12 mouse cellular contexts compared by ENCODE assay signal in the genomic region with DNA sequence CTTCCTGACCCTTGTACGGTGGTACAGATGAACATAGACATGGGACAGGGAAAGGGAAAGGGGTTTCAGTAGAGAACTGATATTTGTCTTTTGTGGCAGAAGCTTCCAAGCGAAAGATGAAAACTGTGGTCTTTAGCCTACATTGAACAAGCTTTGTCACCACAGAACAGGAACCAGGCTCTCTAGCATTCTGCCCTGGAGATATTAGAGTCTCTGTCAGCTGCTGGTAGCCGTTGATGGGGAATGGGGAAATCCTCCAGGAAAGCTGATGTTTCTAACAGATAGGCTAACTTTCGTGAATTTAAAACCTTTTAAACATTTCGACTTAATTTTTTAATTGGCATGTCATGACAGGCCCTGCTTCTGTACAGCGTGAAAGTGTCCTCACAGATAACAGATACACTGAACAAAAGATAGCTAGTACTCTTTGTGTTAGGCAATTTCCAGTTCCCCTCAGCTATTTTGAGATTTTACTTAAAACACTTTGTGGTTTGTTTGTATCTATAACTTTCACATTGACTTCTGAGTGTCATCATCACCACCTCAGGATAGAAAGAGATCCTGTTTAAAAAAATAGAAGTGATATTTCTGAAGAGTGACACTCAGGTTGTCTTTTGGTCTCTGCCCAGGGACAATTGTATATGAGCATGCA. TPM values are rescaled to one million over a fixed set of nuclear protein-coding genes. Genes with fewer than 3 reads are reported as not detected.
DNase-seq lines count a peak whose midpoint lies in the region; ATAC-seq and TF ChIP-seq lines count a peak whose summit lies in the region.
"Had no signal": no experiment of that assay in that cellular context is flagged by ENCODE, and none has a peak within 500 bp of the region (broad histone marks: within the 10 kb centered on the region; RNA-seq: fewer than 3 reads in every experiment).

No protein-coding gene starts in this region.

- H3K36me3 ChIP-seq in forebrain, embryonic 14.5 days (ENCODE audit: control insufficient read depth, insufficient read depth, low read length) = no peaks in the 10 kb centered on the region
- H3K36me3 ChIP-seq in forebrain, embryonic 11.5 days (ENCODE audit: control insufficient read depth, insufficient read depth, low read length) = no peaks in the 10 kb centered on the region
- H3K36me3 ChIP-seq in midbrain, embryonic 13.5 days = no peaks in the 10 kb centered on the region
- H3K36me3 ChIP-seq in midbrain, postnatal 0 days (ENCODE audit: insufficient read depth, low read length) = no peaks in the 10 kb centered on the region
- H3K36me3 ChIP-seq in liver, postnatal 0 days (replicated peaks; ENCODE audit: insufficient read depth, low read length) = no peaks in the 10 kb centered on the region
- H3K36me3 ChIP-seq in stomach, embryonic 16.5 days (ENCODE audit: control insufficient read depth, insufficient read depth, low read length) = no peaks in the 10 kb centered on the region
- H3K36me3 ChIP-seq: heart, embryonic 10.5 days; lung, embryonic 15.5 days had no signal

- peaks cover 19% of the 10 kb centered on the region for H3K27me3 ChIP-seq in forebrain, embryonic 14.5 days (replicated peaks; ENCODE audit: control insufficient read depth, insufficient read depth, low read length)
- H3K27me3 ChIP-seq in forebrain, embryonic 11.5 days (ENCODE audit: control insufficient read depth, insufficient read depth, low read length) = peaks cover 16% of the 10 kb centered on the region
- H3K27me3 ChIP-seq in midbrain, embryonic 13.5 days = peaks cover 43% of the 10 kb centered on the region
- H3K27me3 ChIP-seq in midbrain, postnatal 0 days (ENCODE audit: insufficient read depth, low read length) = 0 out of 2 replicates have a peak, but pooled peaks cover 4% of the 10 kb centered on the region
- H3K27me3 ChIP-seq in liver, postnatal 0 days (ENCODE audit: insufficient read depth, low read length) = peaks cover 12% of the 10 kb centered on the region; the same call in 1 of the 2 replicates
- H3K27me3 ChIP-seq in stomach, embryonic 16.5 days (ENCODE audit: control insufficient read depth, insufficient read depth, low read length) = no peaks in the 10 kb centered on the region

- no peaks in the 10 kb centered on the region for H3K9me3 ChIP-seq in forebrain, embryonic 14.5 days (replicated peaks; ENCODE audit: control insufficient read depth, low read length)
- no peaks in the 10 kb centered on the region for H3K9me3 ChIP-seq in forebrain, embryonic 11.5 days (ENCODE audit: control insufficient read depth, low read length)
- no peaks in the 10 kb centered on the region for H3K9me3 ChIP-seq in midbrain, embryonic 13.5 days
- no peaks in the 10 kb centered on the region for H3K9me3 ChIP-seq in midbrain, postnatal 0 days (ENCODE audit: low read length)
- no peaks in the 10 kb centered on the region for H3K9me3 ChIP-seq in liver, postnatal 0 days (ENCODE audit: low read length)
- H3K9me3 ChIP-seq in stomach, embryonic 16.5 days (replicated peaks; ENCODE audit: control insufficient read depth, low read length) = no peaks in the 10 kb centered on the region
- H3K9me3 ChIP-seq: heart, embryonic 10.5 days; lung, embryonic 15.5 days had no signal

- TF ChIP-seq EP300 in liver, postnatal 0 days (IDR thresholded peaks at IDR 0.05; ENCODE audit: low read depth) = no peak

- intact Hi-C loops in left cerebral cortex, postnatal 14 days (cut with DNase I) = no loop called here

- H3K9ac ChIP-seq in forebrain, embryonic 14.5 days (ENCODE audit: low read length) = 0 out of 2 replicates have a peak overlapping the region, but pooled peaks have one; percentile 13
- no peak overlapping the region for H3K9ac ChIP-seq in forebrain, embryonic 11.5 days (ENCODE audit: low read length)
- no peak overlapping the region for H3K9ac ChIP-seq in midbrain, embryonic 13.5 days (replicated peaks)
- H3K9ac ChIP-seq in midbrain, postnatal 0 days (replicated peaks; ENCODE audit: low read length, poor library complexity, severe bottlenecking) = no peak overlapping the region
- no peak overlapping the region for H3K9ac ChIP-seq in liver, postnatal 0 days (replicated peaks)
- no peak overlapping the region for H3K9ac ChIP-seq in stomach, embryonic 16.5 days (ENCODE audit: low read length)

- DNase-seq in forebrain, embryonic 14.5 days (ENCODE audit: low spot score) = no peak
- DNase-seq in forebrain, embryonic 11.5 days (ENCODE audit: low spot score) = no peak
- no peak for DNase-seq in midbrain, postnatal 0 days (ENCODE audit: low spot score)
- no peak for DNase-seq in liver, postnatal 0 days
- no peak for DNase-seq in left cerebral cortex, postnatal 14 days (ENCODE audit: low spot score in 2 of 2)
- DNase-seq in left cerebral cortex, adult 11 months (ENCODE audit: low spot score) = no peak
- DNase-seq: forebrain, postnatal 0 days; kidney, adult 8-10 months had no signal

- ATAC-seq in forebrain, embryonic 14.5 days = no peak
- no peak for ATAC-seq in forebrain, embryonic 11.5 days (replicated peaks; ENCODE audit: low FRiP score)
- ATAC-seq in midbrain, embryonic 13.5 days = no peak
- ATAC-seq in midbrain, postnatal 0 days (ENCODE audit: low FRiP score) = no peak
- no peak for ATAC-seq in liver, postnatal 0 days
- ATAC-seq in stomach, embryonic 16.5 days (ENCODE audit: insufficient read depth, low FRiP score) = no peak

- H3K4me1 ChIP-seq in forebrain, embryonic 14.5 days (ENCODE audit: control insufficient read depth, insufficient read depth, low read length) = peaks cover 4% of the 10 kb centered on the region; the same call in 1 of the 2 replicates
- peaks cover 5% of the 10 kb centered on the region; the same call in 1 of the 2 replicates for H3K4me1 ChIP-seq in forebrain, embryonic 11.5 days (replicated peaks; ENCODE audit: control insufficient read depth, insufficient read depth, low read length)
- H3K4me1 ChIP-seq in midbrain, embryonic 13.5 days (replicated peaks) = peaks cover 10% of the 10 kb centered on the region; the same call in 1 of the 2 replicates
- peaks cover 6% of the 10 kb centered on the region; the same call in 1 of the 2 replicates for H3K4me1 ChIP-seq in midbrain, postnatal 0 days (ENCODE audit: insufficient read depth, low read length)
- peaks cover 26% of the 10 kb centered on the region for H3K4me1 ChIP-seq in liver, postnatal 0 days (ENCODE audit: insufficient read depth)
- no peaks in the 10 kb centered on the region for H3K4me1 ChIP-seq in stomach, embryonic 16.5 days (ENCODE audit: control insufficient read depth, insufficient read depth, low read length)

- H3K4me2 ChIP-seq in forebrain, embryonic 14.5 days (ENCODE audit: low read length) = no peak overlapping the region
- H3K4me2 ChIP-seq in forebrain, embryonic 11.5 days (ENCODE audit: low read depth, low read length, severe bottlenecking) = no peak overlapping the region
- H3K4me2 ChIP-seq in midbrain, embryonic 13.5 days (replicated peaks) = 0 out of 2 replicates have a peak overlapping the region, but pooled peaks have one; percentile 78
- no peak overlapping the region for H3K4me2 ChIP-seq in midbrain, postnatal 0 days (ENCODE audit: low read depth, low read length, poor library complexity, severe bottlenecking)
- H3K4me2 ChIP-seq in liver, postnatal 0 days (ENCODE audit: low read depth, low read length) = peak overlapping the region; percentile 77
- peak overlapping the region; percentile 81 for H3K4me2 ChIP-seq in stomach, embryonic 16.5 days (ENCODE audit: low read depth, low read length)

- 69% methylated on average over 6 of the region's 6 CpGs for WGBS in forebrain, embryonic 14.5 days
- WGBS in forebrain, embryonic 11.5 days = 68% methylated on average over 6 of the region's 6 CpGs
- WGBS in midbrain, embryonic 13.5 days = 70% methylated on average over 6 of the region's 6 CpGs
- 70% methylated on average over 6 of the region's 6 CpGs for WGBS in midbrain, postnatal 0 days
- WGBS in liver, postnatal 0 days (ENCODE audit: insufficient replicate concordance) = 24% methylated on average over 6 of the region's 6 CpGs
- 65% methylated on average over 6 of the region's 6 CpGs for WGBS in stomach, embryonic 16.5 days

- no peak overlapping the region for H3K27ac ChIP-seq in forebrain, embryonic 14.5 days (ENCODE audit: low read depth, low read length)
- no peak overlapping the region for H3K27ac ChIP-seq in forebrain, embryonic 11.5 days (ENCODE audit: low read depth, low read length)
- H3K27ac ChIP-seq in midbrain, embryonic 13.5 days = no peak overlapping the region
- H3K27ac ChIP-seq in midbrain, postnatal 0 days (ENCODE audit: low read depth, low read length) = no peak overlapping the region
- 0 out of 2 replicates have a peak overlapping the region, but pooled peaks have one; percentile 56 for H3K27ac ChIP-seq in liver, postnatal 0 days (ENCODE audit: low read depth)
- H3K27ac ChIP-seq in stomach, embryonic 16.5 days (ENCODE audit: low read length) = no peak overlapping the region
- H3K27ac ChIP-seq: lung, embryonic 15.5 days had no signal

- no peak overlapping the region for H3K4me3 ChIP-seq in forebrain, embryonic 14.5 days (ENCODE audit: low read depth, low read length)
- H3K4me3 ChIP-seq in forebrain, embryonic 11.5 days (ENCODE audit: low read depth, low read length) = no peak overlapping the region
- H3K4me3 ChIP-seq in midbrain, embryonic 13.5 days (replicated peaks) = no peak overlapping the region
- H3K4me3 ChIP-seq in midbrain, postnatal 0 days (ENCODE audit: low read depth, low read length) = no peak overlapping the region
- H3K4me3 ChIP-seq in liver, postnatal 0 days (ENCODE audit: low read depth, low read length) = peak overlapping the region; percentile 51
- peak overlapping the region; percentile 59; the same call in 1 of the 2 replicates for H3K4me3 ChIP-seq in stomach, embryonic 16.5 days (replicated peaks; ENCODE audit: low read length)

- TF ChIP-seq CTCF in midbrain, postnatal 0 days (IDR thresholded peaks at IDR 0.05) = no peak
- no peak for TF ChIP-seq CTCF in liver, postnatal 0 days (IDR thresholded peaks at IDR 0.05; ENCODE audit: low read depth)

RNA-seq across cellular contexts. Expression of a gene that starts 1.4 kb away (rescaled TPM):
- 0.24 and 0.27 TPM in 2 replicates for polyA plus RNA-seq in forebrain, embryonic 14.5 days (2014; fragmentation: Nextera tagmentation; extraction: Ambion mirVana)
- polyA plus RNA-seq in forebrain, embryonic 11.5 days (2014; fragmentation: Nextera tagmentation; extraction: Ambion mirVana) = 0.98 and 1.1 TPM in 2 replicates
- polyA plus RNA-seq in midbrain, embryonic 13.5 days (2015; fragmentation: Nextera tagmentation; extraction: Ambion mirVana) = 0.62 and 0.98 TPM in 2 replicates
- total RNA-seq in midbrain, postnatal 0 days (2014; rRNA removed) = 1.5 and 1.7 TPM in 2 replicates
- 0.62 and 0.83 TPM in 2 replicates for polyA plus RNA-seq in midbrain, postnatal 0 days (2015; fragmentation: Nextera tagmentation; extraction: Ambion mirVana)
- polyA plus RNA-seq in liver, postnatal 0 days (2015; fragmentation: Nextera tagmentation; extraction: Ambion mirVana) = 13.6 and 16.0 TPM in 2 replicates
- 8.9 and 10.1 TPM in 2 replicates for polyA plus RNA-seq in stomach, embryonic 16.5 days (2015; fragmentation: Nextera tagmentation; extraction: Ambion mirVana)
- total RNA-seq in left cerebral cortex, postnatal 14 days (2021) = 1 to 10 TPM; 4.3 to 4.5 TPM

RNA-seq across cellular contexts. Expression of a gene that starts 58.7 kb away (rescaled TPM):
- polyA plus RNA-seq in forebrain, embryonic 14.5 days (2014; fragmentation: Nextera tagmentation; extraction: Ambion mirVana) = 1.7 and 3.0 TPM in 2 replicates
- 0.44 and 0.84 TPM in 2 replicates for polyA plus RNA-seq in forebrain, embryonic 11.5 days (2014; fragmentation: Nextera tagmentation; extraction: Ambion mirVana)
- polyA plus RNA-seq in midbrain, embryonic 13.5 days (2015; fragmentation: Nextera tagmentation; extraction: Ambion mirVana) = 2.1 and 2.6 TPM in 2 replicates
- 2.5 and 4.0 TPM in 2 replicates for total RNA-seq in midbrain, postnatal 0 days (2014; rRNA removed)
- 4.6 and 5.4 TPM in 2 replicates for polyA plus RNA-seq in midbrain, postnatal 0 days (2015; fragmentation: Nextera tagmentation; extraction: Ambion mirVana)
- 8.1 and 8.3 TPM in 2 replicates for polyA plus RNA-seq in liver, postnatal 0 days (2015; fragmentation: Nextera tagmentation; extraction: Ambion mirVana)
- 10.4 and 59.3 TPM in 2 replicates for polyA plus RNA-seq in stomach, embryonic 16.5 days (2015; fragmentation: Nextera tagmentation; extraction: Ambion mirVana)
- total RNA-seq in left cerebral cortex, postnatal 14 days (2021) = 10 to 100 TPM; 22.9 to 27.2 TPM

RNA-seq across cellular contexts. Expression of a gene that starts 58.7 kb away (rescaled TPM):
- polyA plus RNA-seq in forebrain, embryonic 14.5 days (2014; fragmentation: Nextera tagmentation; extraction: Ambion mirVana) = 50.2 and 50.4 TPM in 2 replicates
- 56.4 and 62.7 TPM in 2 replicates for polyA plus RNA-seq in forebrain, embryonic 11.5 days (2014; fragmentation: Nextera tagmentation; extraction: Ambion mirVana)
- 42.9 and 45.3 TPM in 2 replicates for polyA plus RNA-seq in midbrain, embryonic 13.5 days (2015; fragmentation: Nextera tagmentation; extraction: Ambion mirVana)
- 33.5 and 42.4 TPM in 2 replicates for total RNA-seq in midbrain, postnatal 0 days (2014; rRNA removed)
- 34.1 and 34.9 TPM in 2 replicates for polyA plus RNA-seq in midbrain, postnatal 0 days (2015; fragmentation: Nextera tagmentation; extraction: Ambion mirVana)
- 12.3 and 13.8 TPM in 2 replicates for polyA plus RNA-seq in liver, postnatal 0 days (2015; fragmentation: Nextera tagmentation; extraction: Ambion mirVana)
- 28.0 and 30.6 TPM in 2 replicates for polyA plus RNA-seq in stomach, embryonic 16.5 days (2015; fragmentation: Nextera tagmentation; extraction: Ambion mirVana)
- 10 to 100 TPM; 59.6 to 67.6 TPM for total RNA-seq in left cerebral cortex, postnatal 14 days (2021)

Comparison
In these comparisons a context has a peak if more than half of its experiments do, and no peak if none do; other contexts are left out.
1. H3K4me2 ChIP-seq: peak in midbrain, embryonic 13.5 days (single experiment), liver, postnatal 0 days (single experiment) and stomach, embryonic 16.5 days (single experiment); none in forebrain, embryonic 14.5 days (single experiment), forebrain, embryonic 11.5 days (single experiment) and midbrain, postnatal 0 days (single experiment).
2. H3K4me3 ChIP-seq: peak in liver, postnatal 0 days (single experiment) and stomach, embryonic 16.5 days (single experiment); none in forebrain, embryonic 14.5 days (single experiment), forebrain, embryonic 11.5 days (single experiment), midbrain, embryonic 13.5 days (single experiment) and midbrain, postnatal 0 days (single experiment).